Comparison of ENCODE assay signal across 10 mouse cellular contexts in genomic region chr1:119453731-119454130, GRCm38 (mm10). TPM values are rescaled to one million over a fixed set of nuclear protein-coding genes. Genes with fewer than 3 reads are reported as not detected.
A peak's percentile ranks its signal among the peaks of the same experiment; 100 is the strongest.
DNase-seq lines count a peak whose midpoint lies in the region; ATAC-seq and TF ChIP-seq lines count a peak whose summit lies in the region.
"Had no signal": no experiment of that assay in that cellular context is flagged by ENCODE, and none has a peak within 500 bp of the region (broad histone marks: within the 10 kb centered on the region; RNA-seq: fewer than 3 reads in every experiment).

No protein-coding gene starts in this region.

- no peaks in the 10 kb centered on the region for H3K4me1 ChIP-seq in liver, embryonic 12.5 days

- WGBS in liver, embryonic 12.5 days (ENCODE audit: insufficient replicate concordance), result 40% methylated on average over 3 of the region's 4 CpGs

- peak; percentile 32 for DNase-seq in layer of hippocampus, adult 11-12 months (ENCODE audit: low spot score)
- DNase-seq in layer of hippocampus, adult 2 months (ENCODE audit: low spot score in 2 of 2), result no peak
- peak; percentile 92 for DNase-seq in ES-CJ7 (ENCODE audit: low read depth, low spot score)
- DNase-seq in NIH3T3 (ENCODE audit: low read depth), result peak; percentile 76
- peak; percentile 36 for DNase-seq in gastrocnemius, postnatal 25 days

- H3K4me2 ChIP-seq in liver, embryonic 12.5 days, result no peak overlapping the region
- H3K4me2 ChIP-seq: forebrain, embryonic 15.5 days; limb, embryonic 15.5 days had no signal

- no peak overlapping the region for H3K4me3 ChIP-seq in layer of hippocampus, adult 2 months
- H3K4me3 ChIP-seq in liver, embryonic 12.5 days, result no peak overlapping the region
- H3K4me3 ChIP-seq: forebrain, embryonic 15.5 days; limb, embryonic 15.5 days had no signal

- H3K9ac ChIP-seq in liver, embryonic 12.5 days, result no peak overlapping the region
- H3K9ac ChIP-seq: forebrain, embryonic 15.5 days; limb, embryonic 15.5 days had no signal

- no peak overlapping the region for H3K27ac ChIP-seq in layer of hippocampus, adult 2 months
- no peak overlapping the region for H3K27ac ChIP-seq in liver, embryonic 12.5 days
- H3K27ac ChIP-seq: forebrain, embryonic 15.5 days; limb, embryonic 15.5 days had no signal

- peaks cover 39% of the 10 kb centered on the region for H3K27me3 ChIP-seq in liver, embryonic 12.5 days (replicated peaks)
- H3K27me3 ChIP-seq: forebrain, embryonic 15.5 days had no signal

- TF ChIP-seq CTCF in layer of hippocampus, adult 2 months (conservative IDR thresholded peaks at IDR 0.05), result no peak

- H3K36me3 ChIP-seq in liver, embryonic 12.5 days, result no peaks in the 10 kb centered on the region
- H3K36me3 ChIP-seq: forebrain, embryonic 15.5 days; limb, embryonic 15.5 days had no signal

- ATAC-seq in CD4-positive, CD25-positive, alpha-beta regulatory T cell, adult 4 months, result no peak
- no peak for ATAC-seq in liver, embryonic 12.5 days
- ATAC-seq: forebrain, embryonic 15.5 days; intestine, postnatal 0 days had no signal

- no peaks in the 10 kb centered on the region for H3K9me3 ChIP-seq in liver, embryonic 12.5 days (replicated peaks)
- H3K9me3 ChIP-seq: forebrain, embryonic 15.5 days; limb, embryonic 15.5 days had no signal

RNA-seq across cellular contexts. Expression of gene Inhbb, which starts 31.7 kb away (rescaled TPM):
- total RNA-seq in layer of hippocampus, adult 2 months (2021), result 1 to 10 TPM; 5.9 to 7.8 TPM
- total RNA-seq in gastrocnemius, postnatal 25 days (2021), result 1 to 10 TPM in 1 of 2 experiments, under 1 TPM in 1; 0.87 to 1.7 TPM
- polyA plus RNA-seq in CD4-positive, CD25-positive, alpha-beta regulatory T cell, adult 4 months (2017; shearing (Covaris generic)), result not detected
- polyA plus RNA-seq in liver, embryonic 12.5 days (2016; fragmentation: Nextera tagmentation; extraction: Ambion mirVana), result 0.17 and 0.24 TPM in 2 replicates

RNA-seq across cellular contexts. Expression of gene Ralb, which starts 50.9 kb away (rescaled TPM):
- 10 to 100 TPM; 21.0 to 22.0 TPM for total RNA-seq in layer of hippocampus, adult 2 months (2021)
- 10 to 100 TPM in 1 of 2 experiments, 1 to 10 TPM in 1; 7.7 to 10.4 TPM for total RNA-seq in gastrocnemius, postnatal 25 days (2021)
- polyA plus RNA-seq in CD4-positive, CD25-positive, alpha-beta regulatory T cell, adult 4 months (2017; shearing (Covaris generic)), result 10 to 100 TPM in 1 of 2 experiments, 1 to 10 TPM in 1; 9.9 to 11.8 TPM
- polyA plus RNA-seq in liver, embryonic 12.5 days (2016; fragmentation: Nextera tagmentation; extraction: Ambion mirVana), result 58.2 and 58.8 TPM in 2 replicates

Comparison
In these comparisons a context has a peak if more than half of its experiments do, and no peak if none do; other contexts are left out.
1. DNase-seq: peak in layer of hippocampus, adult 11-12 months (single experiment), ES-CJ7 (single experiment), NIH3T3 (single experiment) and gastrocnemius, postnatal 25 days (single experiment); none in layer of hippocampus, adult 2 months (0 of 2).